Mouse (Mus musculus): ENCODE measurements around the gene Ahdc1.
A peak's percentile ranks its signal among the peaks of the same experiment; 100 is the strongest.

Gene Ahdc1

GRCm38 (mm10) chr4:133042651-133043635 lies 31.9 kb downstream of the Ahdc1 start:
- H3K9me3 ChIP-seq (ENCODE audit: low read length) = no peaks in the 10 kb centered on the region
- no peak for TF ChIP-seq NANOG (IDR thresholded peaks at IDR 0.05; ENCODE audit: borderline replicate concordance, low read length)
- TF ChIP-seq CTCF (conservative IDR thresholded peaks at IDR 0.05; ENCODE audit: low read length) = no peak
- TF ChIP-seq POU5F1 (IDR thresholded peaks at IDR 0.05; ENCODE audit: borderline replicate concordance, low read length) = no peak
- no peaks in the 10 kb centered on the region for H3K27me3 ChIP-seq (ENCODE audit: insufficient read depth, low read length)
- H3K4me1 ChIP-seq (replicated peaks; ENCODE audit: low read depth, low read length) = peaks cover 75% of the 10 kb centered on the region
- peaks cover 66% of the 10 kb centered on the region for H3K36me3 ChIP-seq (ENCODE audit: insufficient read depth, low read length)
- H3K4me3 ChIP-seq (replicated peaks; ENCODE audit: low read length) = peak overlapping the region; percentile 92

GRCm38 (mm10) chr4:133043798-133044646 lies 33.0 kb downstream of the Ahdc1 start:
- Histone ChIP-seq H3K4me1 (replicated peaks; ENCODE audit: low read depth, low read length) (peaks cover 84% of the 10 kb centered on the region), H3K36me3 (ENCODE audit: insufficient read depth, low read length) (peaks cover 77% of the 10 kb centered on the region), H3K27me3 (ENCODE audit: insufficient read depth, low read length) (no peaks in the 10 kb centered on the region), H3K4me3 (replicated peaks; ENCODE audit: low read length) (peak overlapping the region; percentile 92), H3K9me3 (ENCODE audit: low read length) (no peaks in the 10 kb centered on the region)
- TF ChIP-seq NANOG (IDR thresholded peaks at IDR 0.05; ENCODE audit: borderline replicate concordance, low read length) (no peak), CTCF (conservative IDR thresholded peaks at IDR 0.05; ENCODE audit: low read length) (no peak), POU5F1 (IDR thresholded peaks at IDR 0.05; ENCODE audit: borderline replicate concordance, low read length) (no peak)

- Histone ChIP-seq H3K4me1 (replicated peaks; ENCODE audit: low read depth, low read length) (peaks cover 90% of the 10 kb centered on the region), H3K9me3 (ENCODE audit: low read length) (no peaks in the 10 kb centered on the region), H3K36me3 (ENCODE audit: insufficient read depth, low read length) (peaks cover 84% of the 10 kb centered on the region), H3K4me3 (replicated peaks; ENCODE audit: low read length) (peak overlapping the region; percentile 92), H3K27me3 (ENCODE audit: insufficient read depth, low read length) (no peaks in the 10 kb centered on the region)
- TF ChIP-seq NANOG (IDR thresholded peaks at IDR 0.05; ENCODE audit: borderline replicate concordance, low read length) (no peak), CTCF (conservative IDR thresholded peaks at IDR 0.05; ENCODE audit: low read length) (no peak), POU5F1 (IDR thresholded peaks at IDR 0.05; ENCODE audit: borderline replicate concordance, low read length) (no peak)
Observed at GRCm38 (mm10) chr4:133044647-133045094, 33.6 kb downstream of the Ahdc1 start.

GRCm38 (mm10) chr4:133045771-133046474 lies 34.9 kb downstream of the Ahdc1 start:
- TF ChIP-seq NANOG (IDR thresholded peaks at IDR 0.05; ENCODE audit: borderline replicate concordance, low read length) = no peak
- no peak for TF ChIP-seq POU5F1 (IDR thresholded peaks at IDR 0.05; ENCODE audit: borderline replicate concordance, low read length)
- no peak for TF ChIP-seq CTCF (conservative IDR thresholded peaks at IDR 0.05; ENCODE audit: low read length)
- Histone ChIP-seq H3K9me3 (ENCODE audit: low read length) (no peaks in the 10 kb centered on the region), H3K27me3 (ENCODE audit: insufficient read depth, low read length) (no peaks in the 10 kb centered on the region)

DNA sequence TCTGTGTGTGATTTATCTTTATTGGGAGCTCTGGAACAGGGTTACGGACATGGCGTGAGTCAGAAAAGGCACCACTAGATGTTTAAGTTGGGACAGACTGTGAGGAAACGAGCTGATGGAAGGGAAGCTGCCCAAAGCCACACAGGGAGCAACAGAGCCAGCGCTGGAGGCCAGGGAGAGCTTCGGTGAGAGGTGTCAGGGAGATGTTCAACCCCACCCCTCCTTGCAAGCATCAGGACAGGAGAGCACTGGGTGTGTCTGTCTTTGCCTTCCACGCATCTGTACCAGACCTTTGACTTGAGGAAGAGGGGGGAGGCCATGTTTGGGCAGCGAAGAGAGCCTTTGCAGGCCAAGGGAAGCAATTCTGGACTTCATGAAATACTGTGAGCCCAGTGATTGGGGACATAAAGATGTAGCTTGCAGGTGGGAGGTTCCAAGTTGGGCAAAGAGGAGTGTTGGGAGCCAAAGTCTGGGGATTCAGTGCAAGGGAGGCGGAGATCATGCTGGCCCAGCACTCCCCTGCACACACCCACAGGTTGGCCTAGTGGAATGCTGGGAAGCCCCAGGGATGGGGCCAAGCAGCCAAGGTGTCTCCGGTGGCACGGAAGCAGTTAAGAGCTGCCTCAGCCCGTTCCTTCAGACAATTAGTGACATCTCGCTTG lies 35.8 kb downstream of the Ahdc1 start:
- TF ChIP-seq NANOG (IDR thresholded peaks at IDR 0.05; ENCODE audit: borderline replicate concordance, low read length) (no peak), CTCF (conservative IDR thresholded peaks at IDR 0.05; ENCODE audit: low read length) (no peak), POU5F1 (IDR thresholded peaks at IDR 0.05; ENCODE audit: borderline replicate concordance, low read length) (no peak)
- Histone ChIP-seq H3K4me3 (replicated peaks; ENCODE audit: low read length) (peak overlapping the region; percentile 92), H3K4me1 (replicated peaks; ENCODE audit: low read depth, low read length) (peaks cover 100% of the 10 kb centered on the region), H3K9me3 (ENCODE audit: low read length) (no peaks in the 10 kb centered on the region), H3K36me3 (ENCODE audit: insufficient read depth, low read length) (peaks cover 95% of the 10 kb centered on the region), H3K27me3 (ENCODE audit: insufficient read depth, low read length) (no peaks in the 10 kb centered on the region)

More at GRCm38 (mm10) chr4:133045771-133046474, 34.9 kb downstream of the Ahdc1 start:
- Histone ChIP-seq H3K4me1 (replicated peaks; ENCODE audit: low read depth, low read length) (peaks cover 100% of the 10 kb centered on the region), H3K36me3 (ENCODE audit: insufficient read depth, low read length) (peaks cover 95% of the 10 kb centered on the region), H3K4me3 (replicated peaks; ENCODE audit: low read length) (peak overlapping the region; percentile 92)

DNA sequence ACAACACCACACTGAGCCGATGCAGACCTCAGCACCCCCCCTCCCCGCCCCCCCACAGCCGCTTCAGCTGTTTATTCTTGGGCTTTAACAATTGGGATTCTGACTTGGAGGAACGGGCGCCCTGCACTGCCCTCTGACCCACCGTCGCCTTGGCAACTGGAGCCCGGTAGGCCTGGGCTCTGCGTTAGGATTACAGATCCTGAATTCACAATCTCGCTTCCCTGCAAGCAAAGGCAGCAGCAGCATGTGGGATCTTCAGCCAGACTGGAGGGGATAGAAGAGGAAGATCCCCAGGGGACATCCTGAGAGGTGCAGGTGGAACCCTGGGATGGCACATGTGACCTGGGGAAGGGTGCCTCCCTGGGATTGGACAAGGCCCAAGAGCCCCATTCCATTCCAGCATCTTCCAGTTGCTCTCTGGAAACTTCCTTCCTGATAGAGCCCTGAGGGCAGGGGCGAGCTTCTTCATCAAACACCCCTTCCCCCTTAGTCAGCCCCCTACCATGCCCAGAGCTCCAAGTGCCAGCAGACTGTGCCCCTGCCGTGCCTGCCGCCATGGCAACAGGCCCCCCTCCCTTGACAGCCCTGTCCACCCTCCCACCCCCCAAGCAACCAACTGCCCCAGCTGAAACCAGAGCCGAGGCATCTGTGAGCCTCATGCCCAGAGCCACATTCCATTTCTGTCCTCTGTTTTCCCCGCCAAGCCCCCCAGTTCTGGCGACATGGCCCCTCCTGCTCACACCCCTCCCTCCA lies 36.5 kb downstream of the Ahdc1 start:
- no peaks in the 10 kb centered on the region for H3K27me3 ChIP-seq (ENCODE audit: insufficient read depth, low read length)
- peaks cover 100% of the 10 kb centered on the region for H3K4me1 ChIP-seq (replicated peaks; ENCODE audit: low read depth, low read length)
- TF ChIP-seq CTCF (conservative IDR thresholded peaks at IDR 0.05; ENCODE audit: low read length) (no peak), POU5F1 (IDR thresholded peaks at IDR 0.05; ENCODE audit: borderline replicate concordance, low read length) (no peak), NANOG (IDR thresholded peaks at IDR 0.05; ENCODE audit: borderline replicate concordance, low read length) (no peak)
- H3K9me3 ChIP-seq (ENCODE audit: low read length) = no peaks in the 10 kb centered on the region
- peak overlapping the region; percentile 92 for H3K4me3 ChIP-seq (replicated peaks; ENCODE audit: low read length)
- peaks cover 95% of the 10 kb centered on the region for H3K36me3 ChIP-seq (ENCODE audit: insufficient read depth, low read length)

Measured in E14TG2a.4 (cell line).